Mouse (Mus musculus) bone marrow, adult 2 months (tissue): Measurements from ENCODE around the gene Acsl6.

Experiments used
- CTCF ChIP-seq: fragments of 200-500 bp; IDR thresholded peaks from 2 replicates; pipeline ENCODE4 v1.5.1; 2011; ENCODE audit warnings: low read length, control low read depth; ENCODE audit not compliant: control insufficient read depth, insufficient read depth
- POLR2A ChIP-seq: fragments of 200-500 bp; IDR thresholded peaks from 2 replicates; pipeline ENCODE4 v1.6.1; 2011; ENCODE audit warnings: low read depth, mild to moderate bottlenecking, control low read depth, low read length, borderline replicate concordance; ENCODE audit not compliant: control insufficient read depth

GRCm38 (mm10) chr11:54354595-54355563, 51.3 kb downstream of the Acsl6 start:
- TF ChIP-seq CTCF (no peak), POLR2A (no peak)
